Mouse (Mus musculus) myocyte (in vitro differentiated cells): ENCODE results near the gene Nms.

Source experiments
- E2F4 ChIP-seq: IDR thresholded peaks from one replicate; pipeline ENCODE4 v1.6.1; 2011; ENCODE audit warnings: mild to moderate bottlenecking, control low read depth, moderate library complexity; ENCODE audit not compliant: insufficient read depth
- MAX ChIP-seq: IDR thresholded peaks from one replicate; pipeline ENCODE4 v1.6.1; 2011; ENCODE audit warnings: low read depth, mild to moderate bottlenecking, control low read depth
- MYOD1 ChIP-seq, 3 experiments: IDR thresholded peaks; one replicate each; pipeline ENCODE4 v1.6.1; 2011; ENCODE audit warnings: control low read depth in 2 of 3, low read depth in 2 of 3, mild to moderate bottlenecking in 2 of 3, moderate library complexity in 1 of 3; ENCODE audit not compliant: insufficient read length in 2 of 3, control insufficient read depth in 1 of 3
- POLR2A ChIP-seq: IDR thresholded peaks from one replicate; pipeline ENCODE4 v1.6.1; 2011; ENCODE audit warnings: low read depth, mild to moderate bottlenecking, control low read depth, moderate library complexity; ENCODE audit not compliant: insufficient read length

GRCm38 (mm10) chr1:38938849-38939248 lies at the start of gene Nms:
- TF ChIP-seq POLR2A (no peak), MYOD1 (IDR thresholded peaks at IDR 0.05; ENCODE audit: control insufficient read depth in 1 of 3, insufficient read length in 2 of 3, low read depth in 2 of 3) (no peak), MAX (no peak), E2F4 (no peak)
